Mouse (Mus musculus): ENCODE data around the gene Ror2. TPM values are rescaled to one million over a fixed set of nuclear protein-coding genes. Genes with fewer than 3 reads are reported as not detected.

Ror2 gene
- polyA plus RNA-seq, 1 experiment from 2014 or later, result 13.4 TPM

DNA sequence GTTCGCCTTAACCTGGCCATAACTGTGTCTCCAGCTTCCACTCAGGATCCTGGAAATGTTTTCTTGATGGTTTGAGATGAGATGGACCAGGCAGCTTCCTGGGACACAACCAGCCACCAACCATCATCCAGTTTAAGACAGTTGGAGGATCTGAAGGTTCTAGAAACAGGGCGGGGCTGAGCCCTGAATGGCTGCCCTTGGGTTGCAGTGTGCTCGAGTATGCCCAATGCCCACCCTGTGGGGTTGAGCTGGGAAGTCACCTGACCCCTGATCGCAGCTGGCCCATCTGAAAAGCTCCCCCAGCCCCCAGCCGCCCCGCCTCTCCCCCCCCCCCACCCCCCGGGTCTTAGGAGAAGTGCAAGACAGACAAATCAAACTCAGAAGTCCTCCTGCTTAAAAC lies 89.2 kb downstream of the Ror2 start:
- Histone ChIP-seq H3K4me2 (ENCODE audit: low read depth, low read length) (no peak overlapping the region), H3K27me3 (ENCODE audit: control insufficient read depth, insufficient read depth, low read depth, low read length) (no peaks in the 10 kb centered on the region), H3K4me3 (ENCODE audit: low read length) (no peak overlapping the region), H3K9ac (ENCODE audit: low read length) (no peak overlapping the region), H3K4me1 (replicated peaks; ENCODE audit: control insufficient read depth, insufficient read depth, low read length) (peaks cover 51% of the 10 kb centered on the region), H3K27ac (ENCODE audit: low read length) (no peak overlapping the region), H3K9me3 (ENCODE audit: control insufficient read depth, low read length) (no peaks in the 10 kb centered on the region), H3K36me3 (ENCODE audit: control insufficient read depth, insufficient read depth, low read length) (no peaks in the 10 kb centered on the region)
- 48% methylated on average over 7 of the region's 7 CpGs for WGBS
- no peak for ATAC-seq (ENCODE audit: low read depth)

DNA sequence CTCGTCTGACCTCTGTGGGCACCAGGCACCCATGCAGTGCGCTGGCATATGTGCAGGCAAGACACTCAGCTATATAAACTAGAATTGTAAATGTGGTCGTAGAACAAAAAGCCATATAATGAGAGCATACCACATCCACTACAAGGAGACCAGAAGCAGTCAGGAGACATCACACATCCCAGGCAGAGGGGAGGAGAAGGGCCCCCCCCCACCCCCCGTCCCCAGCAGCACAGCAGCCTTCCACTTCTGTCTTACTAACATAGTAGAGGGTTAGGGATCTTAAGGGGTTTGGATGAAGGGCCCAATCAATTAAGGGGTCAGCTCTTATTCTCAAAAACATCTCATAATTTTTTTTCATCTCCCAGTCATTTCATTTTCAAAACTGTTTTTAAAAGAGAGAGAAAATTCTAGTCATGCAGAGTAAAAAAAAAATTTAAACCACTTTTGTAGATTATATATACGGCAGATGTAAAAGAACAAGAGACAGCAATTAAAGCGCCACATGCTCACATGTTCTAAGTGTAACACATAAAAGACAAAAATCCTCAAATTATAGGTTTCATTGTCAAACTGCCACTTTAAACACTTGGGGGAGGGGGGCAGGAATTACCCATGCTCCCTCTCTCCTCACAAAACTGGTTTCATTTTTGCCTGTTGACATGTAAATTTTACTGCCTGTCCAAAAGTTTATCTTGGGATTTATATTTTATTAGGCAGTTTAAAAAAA lies 89.8 kb downstream of the Ror2 start:
- WGBS, result 72% methylated on average over 6 of the region's 6 CpGs
- no peak overlapping the region for H3K9ac ChIP-seq (ENCODE audit: low read length)
- peaks cover 47% of the 10 kb centered on the region for H3K4me1 ChIP-seq (replicated peaks; ENCODE audit: control insufficient read depth, insufficient read depth, low read length)
- H3K36me3 ChIP-seq (ENCODE audit: control insufficient read depth, insufficient read depth, low read length), result no peaks in the 10 kb centered on the region
- no peak overlapping the region for H3K4me3 ChIP-seq (ENCODE audit: low read length)
- H3K9me3 ChIP-seq (ENCODE audit: control insufficient read depth, low read length), result no peaks in the 10 kb centered on the region
- no peak overlapping the region for H3K27ac ChIP-seq (ENCODE audit: low read length)
- ATAC-seq (ENCODE audit: low read depth), result no peak
- H3K4me2 ChIP-seq (ENCODE audit: low read depth, low read length), result no peak overlapping the region
- no peaks in the 10 kb centered on the region for H3K27me3 ChIP-seq (ENCODE audit: control insufficient read depth, insufficient read depth, low read depth, low read length)

DNA sequence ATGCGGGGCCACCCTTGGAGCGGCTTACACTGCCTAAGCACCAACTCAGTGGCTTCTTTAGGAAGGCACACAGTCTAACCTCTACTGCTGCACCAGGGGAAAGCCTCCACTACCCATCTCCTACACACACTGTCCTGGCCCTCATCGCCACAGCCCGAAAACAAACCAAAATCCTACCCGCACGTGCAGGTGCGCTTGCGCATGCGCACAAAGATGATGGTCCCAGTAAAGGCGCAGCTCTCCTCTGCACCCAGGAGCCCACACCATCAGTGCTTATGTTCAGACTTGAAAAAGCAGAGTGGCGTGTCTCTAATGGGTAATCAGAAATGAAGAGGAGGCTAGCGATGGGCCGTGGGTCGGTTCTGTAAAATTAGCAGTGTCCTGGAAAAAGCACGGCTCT lies 91.6 kb downstream of the Ror2 start:
- Histone ChIP-seq H3K4me1 (replicated peaks; ENCODE audit: control insufficient read depth, insufficient read depth, low read length) (peaks cover 38% of the 10 kb centered on the region), H3K9ac (ENCODE audit: low read length) (no peak overlapping the region), H3K4me2 (ENCODE audit: low read depth, low read length) (no peak overlapping the region), H3K27ac (ENCODE audit: low read length) (no peak overlapping the region), H3K27me3 (ENCODE audit: control insufficient read depth, insufficient read depth, low read depth, low read length) (no peaks in the 10 kb centered on the region), H3K9me3 (ENCODE audit: control insufficient read depth, low read length) (no peaks in the 10 kb centered on the region), H3K36me3 (ENCODE audit: control insufficient read depth, insufficient read depth, low read length) (no peaks in the 10 kb centered on the region), H3K4me3 (ENCODE audit: low read length) (no peak overlapping the region)
- 83% methylated on average over 15 of the region's 15 CpGs for WGBS
- ATAC-seq (ENCODE audit: low read depth), result no peak

DNA sequence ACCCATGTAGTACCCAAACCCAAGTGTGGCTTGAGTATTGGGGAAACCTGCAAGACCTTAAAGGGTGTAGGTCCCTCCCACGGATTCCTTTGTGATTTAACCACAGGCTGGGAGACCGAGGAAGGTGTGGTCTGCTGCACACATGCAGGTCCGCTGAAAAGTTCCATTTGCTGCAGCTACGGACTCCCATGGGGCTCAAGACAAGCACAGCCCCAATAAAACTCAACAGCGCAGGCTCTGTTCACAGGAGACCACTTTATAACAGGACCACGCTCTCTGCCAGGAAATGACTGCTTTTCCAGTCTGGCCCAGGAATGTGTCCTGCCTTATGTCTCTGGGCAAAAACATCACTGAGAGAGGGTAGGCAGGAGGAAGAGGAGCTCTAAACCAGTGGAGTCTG lies 92.2 kb downstream of the Ror2 start:
- no peak overlapping the region for H3K27ac ChIP-seq (ENCODE audit: low read length)
- no peaks in the 10 kb centered on the region for H3K27me3 ChIP-seq (ENCODE audit: control insufficient read depth, insufficient read depth, low read depth, low read length)
- H3K4me1 ChIP-seq (replicated peaks; ENCODE audit: control insufficient read depth, insufficient read depth, low read length), result peaks cover 39% of the 10 kb centered on the region
- no peaks in the 10 kb centered on the region for H3K9me3 ChIP-seq (ENCODE audit: control insufficient read depth, low read length)
- no peaks in the 10 kb centered on the region for H3K36me3 ChIP-seq (ENCODE audit: control insufficient read depth, insufficient read depth, low read length)
- H3K4me3 ChIP-seq (ENCODE audit: low read length), result no peak overlapping the region
- WGBS, result 57% methylated on average over 6 of the region's 6 CpGs
- no peak for ATAC-seq (ENCODE audit: low read depth)
- H3K9ac ChIP-seq (ENCODE audit: low read length), result no peak overlapping the region
- no peak overlapping the region for H3K4me2 ChIP-seq (ENCODE audit: low read depth, low read length)

- WGBS, result 76% methylated on average over 6 of the region's 6 CpGs
- H3K36me3 ChIP-seq (ENCODE audit: control insufficient read depth, insufficient read depth, low read length), result no peaks in the 10 kb centered on the region
- no peak overlapping the region for H3K4me2 ChIP-seq (ENCODE audit: low read depth, low read length)
- no peak for ATAC-seq (ENCODE audit: low read depth)
- no peaks in the 10 kb centered on the region for H3K27me3 ChIP-seq (ENCODE audit: control insufficient read depth, insufficient read depth, low read depth, low read length)
- no peak overlapping the region for H3K9ac ChIP-seq (ENCODE audit: low read length)
- H3K9me3 ChIP-seq (ENCODE audit: control insufficient read depth, low read length), result no peaks in the 10 kb centered on the region
- H3K4me1 ChIP-seq (replicated peaks; ENCODE audit: control insufficient read depth, insufficient read depth, low read length), result peaks cover 47% of the 10 kb centered on the region
- H3K4me3 ChIP-seq (ENCODE audit: low read length), result no peak overlapping the region
- H3K27ac ChIP-seq (ENCODE audit: low read length), result no peak overlapping the region
Observed at GRCm38 (mm10) chr13:53192286-53192685, 93.6 kb downstream of the Ror2 start.

- Histone ChIP-seq H3K27me3 (ENCODE audit: control insufficient read depth, insufficient read depth, low read depth, low read length) (no peaks in the 10 kb centered on the region), H3K36me3 (ENCODE audit: control insufficient read depth, insufficient read depth, low read length) (no peaks in the 10 kb centered on the region), H3K4me1 (replicated peaks; ENCODE audit: control insufficient read depth, insufficient read depth, low read length) (peaks cover 42% of the 10 kb centered on the region), H3K9me3 (ENCODE audit: control insufficient read depth, low read length) (no peaks in the 10 kb centered on the region), H3K4me2 (ENCODE audit: low read depth, low read length) (no peak overlapping the region), H3K27ac (ENCODE audit: low read length) (no peak overlapping the region), H3K4me3 (ENCODE audit: low read length) (no peak overlapping the region), H3K9ac (ENCODE audit: low read length) (no peak overlapping the region)
- 0 out of 2 replicates have a peak, but pooled peaks have one; percentile 13 for ATAC-seq (ENCODE audit: low read depth)
- 40% methylated on average over 7 of the region's 7 CpGs for WGBS
Observed at GRCm38 (mm10) chr13:53191657-53192056, 94.3 kb downstream of the Ror2 start.

- peaks cover 27% of the 10 kb centered on the region for H3K4me1 ChIP-seq (replicated peaks; ENCODE audit: control insufficient read depth, insufficient read depth, low read length)
- H3K27ac ChIP-seq (ENCODE audit: low read length), result 0 out of 2 replicates have a peak overlapping the region, but pooled peaks have one; percentile 39
- H3K9me3 ChIP-seq (ENCODE audit: control insufficient read depth, low read length), result no peaks in the 10 kb centered on the region
- no peak overlapping the region for H3K4me3 ChIP-seq (ENCODE audit: low read length)
- H3K9ac ChIP-seq (ENCODE audit: low read length), result no peak overlapping the region
- ATAC-seq (ENCODE audit: low read depth), result no peak
- H3K27me3 ChIP-seq (ENCODE audit: control insufficient read depth, insufficient read depth, low read depth, low read length), result no peaks in the 10 kb centered on the region
- WGBS, result 17% methylated on average over 10 of the region's 10 CpGs
- H3K4me2 ChIP-seq (ENCODE audit: low read depth, low read length), result 0 out of 2 replicates have a peak overlapping the region, but pooled peaks have one; percentile 5
- no peaks in the 10 kb centered on the region for H3K36me3 ChIP-seq (ENCODE audit: control insufficient read depth, insufficient read depth, low read length)
Observed at GRCm38 (mm10) chr13:53188935-53189334, 97.0 kb downstream of the Ror2 start.

DNA sequence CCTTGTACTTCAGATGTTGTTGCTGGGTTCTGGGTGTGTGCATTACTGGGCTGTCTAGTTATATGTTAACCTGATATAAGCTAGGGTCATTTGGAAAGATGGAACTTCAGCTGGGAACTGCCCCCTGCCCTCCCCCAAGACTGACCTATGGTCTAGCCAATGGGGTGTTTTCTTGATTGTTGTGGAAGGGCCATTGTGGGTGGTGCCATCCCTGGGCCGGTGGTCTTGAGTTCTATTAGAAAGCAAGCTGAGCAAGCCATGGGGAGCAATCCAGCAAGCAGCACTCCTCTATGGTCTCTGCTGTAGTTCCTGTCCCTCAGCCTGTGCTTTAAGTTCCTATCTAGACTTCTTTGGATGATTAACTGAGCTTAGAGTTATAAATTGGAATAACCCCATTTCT lies 101.1 kb downstream of the Ror2 start:
- H3K9me3 ChIP-seq (ENCODE audit: control insufficient read depth, low read length), result no peaks in the 10 kb centered on the region
- 83% methylated on average over 1 of the region's 1 CpGs for WGBS
- H3K27ac ChIP-seq (ENCODE audit: low read length), result no peak overlapping the region
- no peak overlapping the region for H3K4me3 ChIP-seq (ENCODE audit: low read length)
- no peak overlapping the region for H3K9ac ChIP-seq (ENCODE audit: low read length)
- H3K36me3 ChIP-seq (ENCODE audit: control insufficient read depth, insufficient read depth, low read length), result no peaks in the 10 kb centered on the region
- H3K4me2 ChIP-seq (ENCODE audit: low read depth, low read length), result no peak overlapping the region
- H3K27me3 ChIP-seq (ENCODE audit: control insufficient read depth, insufficient read depth, low read depth, low read length), result no peaks in the 10 kb centered on the region
- no peak for ATAC-seq (ENCODE audit: low read depth)
- peaks cover 24% of the 10 kb centered on the region for H3K4me1 ChIP-seq (replicated peaks; ENCODE audit: control insufficient read depth, insufficient read depth, low read length)

- no peak overlapping the region for H3K9ac ChIP-seq (ENCODE audit: low read length)
- ATAC-seq (ENCODE audit: low read depth), result no peak
- 82% methylated on average over 5 of the region's 5 CpGs for WGBS
- no peaks in the 10 kb centered on the region for H3K36me3 ChIP-seq (ENCODE audit: control insufficient read depth, insufficient read depth, low read length)
- no peak overlapping the region for H3K4me2 ChIP-seq (ENCODE audit: low read depth, low read length)
- no peak overlapping the region for H3K4me3 ChIP-seq (ENCODE audit: low read length)
- no peak overlapping the region for H3K27ac ChIP-seq (ENCODE audit: low read length)
- H3K4me1 ChIP-seq (replicated peaks; ENCODE audit: control insufficient read depth, insufficient read depth, low read length), result peaks cover 28% of the 10 kb centered on the region
- H3K27me3 ChIP-seq (ENCODE audit: control insufficient read depth, insufficient read depth, low read depth, low read length), result no peaks in the 10 kb centered on the region
- no peaks in the 10 kb centered on the region for H3K9me3 ChIP-seq (ENCODE audit: control insufficient read depth, low read length)
Observed at GRCm38 (mm10) chr13:53184149-53184548, 101.8 kb downstream of the Ror2 start.

Data from lung, embryonic 16.5 days (tissue).